In the genomic region with DNA sequence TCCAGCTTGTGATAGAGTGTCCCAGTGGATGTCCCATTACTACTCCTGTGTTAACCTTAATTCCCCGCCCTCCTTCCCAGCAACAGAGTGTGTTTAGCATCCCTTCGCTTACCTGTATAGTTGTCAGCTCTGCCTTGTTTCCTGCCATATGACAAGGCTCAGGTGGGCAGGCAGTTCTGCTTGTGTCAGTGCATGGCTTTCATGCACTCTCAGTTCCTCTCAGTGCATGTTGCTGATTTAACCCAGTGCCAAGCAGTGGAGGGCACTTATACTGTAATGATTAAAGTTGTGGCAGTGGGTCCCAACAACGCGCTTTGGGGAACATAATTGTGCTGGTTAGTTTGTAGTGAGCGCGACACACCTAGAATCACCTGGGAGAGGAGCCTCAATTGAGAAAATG, we compare ENCODE assay signal across 1 mouse cellular context.
TF ChIP-seq lines count a peak whose summit lies in the region.

No protein-coding gene starts in this region.

TF ChIP-seq in CH12.LX, 34 proteins besides CTCF, POLR2A, EP300 and RAD21:
- TF ChIP-seq IRF4 (IDR thresholded peaks at IDR 0.05; ENCODE audit: low read depth, low read length) (peak; percentile 46; the same call in 1 of the 2 replicates), SIN3A (IDR thresholded peaks at IDR 0.05; ENCODE audit: low read length) (0 out of 2 replicates have a peak, but pooled peaks have one; percentile 46), ZC3H11A (IDR thresholded peaks at IDR 0.05; ENCODE audit: low read depth, low read length) (no peak), USF1 (IDR thresholded peaks at IDR 0.05; ENCODE audit: low read depth, low read length) (no peak), MAX (IDR thresholded peaks at IDR 0.05; ENCODE audit: low read length) (0 out of 2 replicates have a peak, but pooled peaks have one; percentile 47), MYC (IDR thresholded peaks at IDR 0.05; ENCODE audit: low read depth, low read length) (peak; percentile 36; the same call in 1 of the 2 replicates)
